Mouse (Mus musculus): ENCODE measurements at regions not wholly inside any gene's neighbourhood (a gene's known extent, or its start where the extent isn't known, plus 50 kb on each side); places are given as distances from the start of the nearest gene placed in this dataset.
"Not testable (repeated sequence)": the region's sequence is repeated elsewhere in the genome, so short reads cannot be mapped to it uniquely, and the experiment has no call there.

- not testable (repeated sequence) for DNase-seq
Observed at GRCm38 (mm10) chr11:40159161-40159560, 535.8 kb downstream of the Mat2b start.

- peak; percentile 5 to 71 for DNase-seq
Observed at GRCm38 (mm10) chr11:40149312-40149711, 545.7 kb downstream of the Mat2b start.

DNA sequence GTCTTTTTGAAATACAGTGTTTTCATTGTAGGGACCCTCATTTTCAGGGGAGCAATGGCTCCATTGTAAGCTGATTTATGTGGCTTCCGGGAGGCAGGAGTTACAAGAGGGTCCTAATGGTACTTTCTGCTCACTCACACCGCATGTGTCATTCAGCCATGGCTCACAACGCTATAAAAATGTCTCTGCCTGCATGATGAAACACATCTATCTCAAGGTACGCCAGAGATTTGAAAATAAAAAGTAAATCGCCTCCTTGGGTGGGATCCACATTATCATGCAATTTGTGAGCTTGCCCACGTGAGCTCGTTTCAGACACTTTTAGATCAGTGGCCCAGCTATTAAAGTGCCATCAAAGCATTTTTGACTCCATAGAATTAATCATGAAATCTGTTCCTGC is 557.2 kb downstream of the Mat2b start:
- no peak for DNase-seq

DNA sequence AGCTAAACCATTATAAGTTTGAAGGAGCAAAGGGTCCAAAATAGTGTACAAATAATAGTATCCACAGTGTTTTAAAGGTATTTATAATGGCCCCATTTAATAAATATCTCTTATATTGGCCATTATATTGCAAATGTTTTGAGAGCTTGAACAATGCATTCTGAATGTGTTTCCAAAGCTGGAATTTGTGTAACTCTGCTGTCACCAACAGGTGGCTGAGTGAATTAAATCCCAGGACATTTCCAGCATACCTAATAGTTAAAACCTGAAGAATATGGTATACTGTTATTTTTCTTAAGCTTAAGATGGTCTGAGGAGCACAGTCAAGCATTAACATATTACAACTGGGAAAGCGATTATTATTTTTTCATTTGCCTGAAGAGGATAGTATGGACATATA is 592.4 kb downstream of the Mat2b start:
- peak in 1 of 2 experiments; percentile 3 for DNase-seq

DNA sequence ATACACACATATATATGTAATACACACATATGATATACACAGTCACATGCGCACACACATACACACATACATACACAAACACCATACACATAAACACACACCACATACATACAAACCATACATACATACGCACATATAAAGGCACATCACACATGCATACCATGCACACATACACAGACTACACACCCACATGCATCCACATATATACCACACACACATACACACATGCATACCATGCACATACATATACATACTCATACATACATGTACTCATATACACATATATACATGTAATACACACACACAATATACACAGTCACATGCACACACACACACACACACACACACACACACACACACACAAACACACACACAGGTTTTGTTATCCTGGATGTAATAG is 620.7 kb downstream of the Mat2b start:
- no peak for DNase-seq

- no peak for DNase-seq
Observed at GRCm38 (mm10) chr11:40050503-40050902, 644.5 kb downstream of the Mat2b start.

DNA sequence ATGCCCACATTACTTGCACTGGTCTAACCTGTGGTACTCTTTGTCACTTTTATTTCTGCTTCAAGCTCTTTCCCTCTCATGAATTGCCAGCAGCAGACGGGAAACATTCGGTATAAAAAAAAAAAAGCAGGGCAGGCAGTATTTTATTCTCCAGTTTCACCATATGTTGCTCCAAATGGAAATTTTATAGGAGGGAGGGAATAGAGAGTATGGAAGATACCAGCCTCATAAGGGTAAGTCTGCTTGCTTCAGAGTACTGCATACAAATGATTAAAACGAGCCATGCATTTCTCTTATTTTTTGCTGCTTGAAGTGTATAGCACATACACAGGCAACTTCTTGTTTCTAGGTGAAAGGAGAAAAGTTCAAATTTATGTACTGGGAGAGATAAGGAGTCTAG is 667.5 kb downstream of the Mat2b start:
- DNase-seq: no peak

DNA sequence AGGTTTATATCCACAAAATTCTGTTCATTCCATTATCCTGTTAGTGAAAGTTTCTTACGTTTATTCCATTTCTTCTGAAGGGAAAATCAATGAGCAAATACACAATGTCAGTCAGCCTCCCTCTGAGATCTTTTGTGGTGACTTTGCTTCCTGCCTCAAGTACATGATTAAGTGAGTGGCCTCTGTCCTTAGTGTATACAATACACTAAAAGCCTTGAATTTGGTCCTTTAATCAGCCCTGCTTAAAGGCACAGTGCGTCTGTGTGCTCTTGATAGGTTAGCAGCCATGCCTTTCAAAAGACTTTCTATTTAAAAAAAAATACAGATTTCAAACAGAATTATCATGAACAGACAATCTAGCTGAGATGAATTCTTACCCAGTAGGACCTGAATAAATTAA is 695.5 kb downstream of the Mat2b start:
- no peak for DNase-seq

- no peak for DNase-seq
Observed at GRCm38 (mm10) chr11:39998612-39999011, 696.4 kb downstream of the Mat2b start.

DNA sequence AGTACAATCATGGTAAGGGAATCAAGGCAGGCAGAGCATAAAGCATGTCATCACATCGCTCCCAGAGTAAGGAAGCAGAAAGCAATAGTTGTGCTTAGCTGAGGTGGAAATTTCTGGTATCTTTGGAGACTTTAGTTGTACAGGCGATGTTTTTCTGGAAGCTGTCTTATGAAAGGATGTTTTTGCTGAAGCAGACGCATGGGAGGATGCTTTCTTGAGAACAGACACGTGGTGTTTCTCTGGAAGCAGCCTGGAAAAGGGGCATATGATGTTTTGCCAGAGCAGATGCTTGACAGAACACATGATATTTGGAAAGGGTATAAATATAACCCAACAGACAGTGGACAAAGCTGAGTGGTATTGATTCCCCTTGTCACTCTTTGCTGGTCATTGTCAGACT is 722.4 kb downstream of the Mat2b start:
- DNase-seq: no peak

GRCm38 (mm10) chr11:39963705-39964104 is 731.3 kb downstream of the Mat2b start:
- no peak for DNase-seq

DNA sequence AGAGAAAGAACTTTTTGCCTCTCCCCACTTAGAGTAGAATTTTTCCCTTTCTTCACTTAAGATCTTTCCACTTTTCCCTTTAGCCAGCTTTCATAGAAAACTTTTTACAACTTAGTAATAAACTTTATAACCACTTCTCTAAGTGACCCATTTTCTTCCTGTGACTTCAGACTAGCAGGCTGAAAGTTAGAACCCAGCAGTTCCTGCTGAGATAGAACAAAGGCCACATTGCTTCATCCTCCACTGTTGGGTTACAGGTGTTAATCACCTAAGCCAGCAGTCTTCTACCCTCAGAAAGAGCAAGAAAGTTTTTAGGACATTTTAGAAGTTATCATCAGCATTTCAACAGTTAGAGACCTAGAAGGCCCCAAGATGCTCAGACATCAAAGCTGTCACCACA is 740.6 kb downstream of the Mat2b start:
- no peak for DNase-seq

GRCm38 (mm10) chr11:39944196-39944595 is 750.8 kb downstream of the Mat2b start:
- no peak for DNase-seq

GRCm38 (mm10) chr11:39934216-39934615 is 760.8 kb downstream of the Mat2b start:
- peak; percentile 36 to 37 for DNase-seq

DNA sequence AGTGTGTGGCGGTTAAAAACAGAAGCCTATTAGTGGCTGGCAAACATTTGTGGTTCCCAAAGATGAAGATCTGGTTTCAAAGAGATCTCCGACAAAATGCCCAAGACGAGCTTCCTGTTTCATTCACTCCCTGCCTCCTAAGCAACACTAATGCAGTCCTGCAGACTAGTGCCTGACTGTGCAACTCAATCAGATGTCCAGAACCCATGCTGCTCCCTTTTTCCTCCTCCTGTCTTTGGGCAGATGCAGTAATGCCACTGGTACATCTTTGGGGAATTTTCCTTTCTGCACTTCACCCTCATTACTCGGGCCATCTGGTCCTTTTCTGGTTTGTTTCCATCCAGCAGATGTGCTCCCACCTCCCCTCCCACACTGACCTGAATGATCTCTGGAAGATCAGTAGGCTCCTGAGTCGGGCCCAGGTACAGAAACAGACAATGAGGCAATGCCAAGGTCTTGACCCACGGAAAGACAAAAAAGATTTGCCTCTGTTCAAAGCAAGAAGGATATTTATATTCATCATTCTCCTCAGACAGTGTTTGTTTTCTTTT is 771.0 kb downstream of the Mat2b start:
- DNase-seq: no peak

DNA sequence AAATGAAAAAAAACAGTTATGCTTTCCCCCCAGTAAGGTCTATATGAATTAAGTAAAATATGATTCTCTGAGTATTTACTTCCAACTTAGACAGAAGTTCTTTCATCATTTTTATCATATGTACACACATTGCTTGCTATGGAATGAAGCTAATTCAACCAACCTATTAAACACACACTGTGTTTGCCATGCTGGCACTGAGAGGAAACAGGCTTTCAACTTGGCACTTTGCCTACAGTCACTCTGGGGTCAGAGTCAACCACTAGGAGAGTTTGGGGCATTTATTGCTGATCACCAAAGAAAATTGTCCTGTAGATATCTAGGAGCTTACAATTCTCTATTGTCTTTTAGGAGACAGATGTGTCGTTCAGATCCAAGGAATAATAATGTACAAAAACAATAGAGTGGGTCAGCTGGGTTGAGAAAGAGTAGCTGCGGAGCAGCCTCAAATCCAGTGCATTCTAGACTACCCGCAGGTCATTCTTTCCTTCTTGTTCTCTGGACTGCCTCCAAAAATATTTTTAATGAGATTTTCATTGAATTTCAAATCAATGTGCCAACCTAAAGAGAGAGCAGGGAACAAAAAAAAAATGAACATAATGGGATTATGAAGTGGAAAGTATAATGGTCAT is 777.2 kb downstream of the Mat2b start:
- peak; percentile 4 to 13 for DNase-seq

DNA sequence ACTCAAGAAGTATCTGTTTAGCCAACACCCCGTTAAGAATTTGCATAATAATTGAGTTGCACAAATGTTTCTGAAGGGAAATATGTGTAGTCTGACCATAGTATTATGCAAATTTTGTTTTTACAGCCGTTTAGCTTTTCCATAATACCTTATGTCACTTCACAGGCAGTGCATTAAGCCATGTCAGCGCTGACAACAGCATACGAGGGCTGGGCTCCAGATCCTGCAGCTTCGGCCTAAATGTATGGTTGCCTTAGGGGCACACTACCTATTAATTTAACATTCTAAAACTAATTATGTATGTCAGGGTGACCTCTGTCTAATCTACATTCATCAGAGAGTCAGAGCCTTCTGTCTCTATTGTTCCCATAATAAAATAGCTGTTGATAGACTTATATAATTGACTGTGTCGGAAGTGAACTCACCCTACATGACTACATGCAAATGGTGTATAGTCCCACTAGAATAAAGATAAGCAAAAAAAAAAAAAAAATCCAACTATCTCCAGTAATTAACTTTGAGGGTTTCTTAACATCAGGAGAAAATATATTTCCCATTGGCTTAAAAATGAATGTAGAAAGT is 795.3 kb downstream of the Mat2b start:
- DNase-seq: no peak

DNA sequence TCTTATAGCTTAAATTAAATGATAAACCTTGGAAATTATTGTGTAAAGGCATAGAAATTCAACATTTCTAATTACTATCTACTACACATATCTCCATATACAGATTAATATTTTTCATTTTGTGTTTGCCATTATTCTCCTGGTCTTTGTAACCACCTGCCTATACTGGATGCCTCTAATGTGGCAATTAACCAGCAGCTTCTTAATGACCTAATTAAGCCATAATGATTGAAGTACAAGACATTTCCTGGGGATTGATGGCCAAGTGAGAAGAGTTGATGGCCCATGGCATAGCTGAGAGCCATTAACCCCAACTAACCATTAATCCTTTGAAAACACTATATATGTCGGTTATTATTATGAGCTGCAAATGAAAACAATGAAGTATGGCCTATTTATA is 811.7 kb downstream of the Mat2b start:
- DNase-seq: no peak

DNA sequence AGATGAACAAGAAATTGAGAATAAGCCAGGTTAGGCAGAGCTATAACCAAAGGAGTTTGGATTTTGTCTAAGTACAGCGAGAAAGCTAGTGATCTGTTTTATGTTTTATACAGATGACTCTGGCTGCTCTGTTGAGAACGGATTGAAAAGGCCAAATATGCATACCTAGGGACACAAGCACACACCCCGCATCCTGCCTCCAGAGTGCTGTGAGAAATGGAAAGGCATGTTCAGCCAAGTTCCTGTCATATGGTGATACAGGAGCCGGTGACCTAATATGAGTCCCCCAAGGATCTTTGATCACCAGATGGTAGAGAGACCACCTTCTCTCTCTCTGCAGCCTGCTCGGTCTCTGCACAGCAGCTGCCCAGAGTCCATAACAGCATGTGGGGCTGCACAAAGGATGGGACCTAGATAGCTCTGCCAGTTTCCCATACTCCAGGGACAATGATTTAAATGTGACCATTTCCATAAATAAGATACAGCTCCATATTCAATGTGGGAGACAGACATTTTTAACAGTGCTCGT is 826.5 kb downstream of the Mat2b start:
- DNase-seq: no peak
